ENCODE assay signal across 30 mouse cellular contexts in the genomic region with DNA sequence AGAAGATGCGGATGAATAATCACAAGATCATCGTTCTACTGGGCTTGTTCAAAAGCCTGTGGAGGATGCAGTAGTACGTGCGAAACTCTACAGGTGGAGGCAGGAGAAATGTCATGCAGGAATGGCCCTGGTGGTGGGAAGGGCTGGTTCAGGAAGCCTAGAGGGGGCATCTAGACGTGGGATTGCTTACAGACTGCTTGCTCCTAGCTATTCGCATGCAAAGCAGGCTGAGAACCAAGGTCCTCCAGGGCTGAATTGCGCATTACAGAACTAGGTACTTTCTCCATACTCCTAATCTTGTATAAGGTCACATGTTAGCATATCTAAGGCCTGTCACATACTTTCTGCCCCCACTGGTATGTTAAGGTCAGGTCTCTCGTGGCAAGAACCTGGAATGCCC. TPM values are rescaled to one million over a fixed set of nuclear protein-coding genes. Genes with fewer than 3 reads are reported as not detected.
DNase-seq lines count a peak whose midpoint lies in the region; TF ChIP-seq lines count a peak whose summit lies in the region.
"Had no signal": no experiment of that assay in that cellular context is flagged by ENCODE, and none has a peak within 500 bp of the region (broad histone marks: within the 10 kb centered on the region; RNA-seq: fewer than 3 reads in every experiment).

No protein-coding gene starts in this region.

- intact Hi-C loops in gastrocnemius, adult 2 months (cut with DNase I): no loop called here
- intact Hi-C loops in heart, postnatal 25 days (cut with DNase I): no loop called here

- no peaks in the 10 kb centered on the region for H3K27me3 ChIP-seq in ES-Bruce4 (ENCODE audit: control insufficient read depth, insufficient read depth, low read length, poor library complexity, severe bottlenecking)
- H3K27me3 ChIP-seq: CH12.LX, Patski had no signal

- H3K9ac ChIP-seq in ES-Bruce4 (ENCODE audit: low read depth, poor library complexity, severe bottlenecking): no peak overlapping the region

- TF ChIP-seq EP300 in ES-Bruce4 (IDR thresholded peaks at IDR 0.05; ENCODE audit: insufficient read depth, low read depth, low read length): peak; percentile 96

- no peak overlapping the region for H3K4me3 ChIP-seq in ES-Bruce4 (ENCODE audit: low read depth, low read length)
- no peak overlapping the region for H3K4me3 ChIP-seq in gastrocnemius, adult 2 months
- no peak overlapping the region for H3K4me3 ChIP-seq in lung, adult 2 months (replicated peaks; ENCODE audit: extremely low read depth, low read depth, low read length)

- 80% methylated on average over 8 of the region's 8 CpGs for WGBS in lung, adult 2 months

- DNase-seq in ES-CJ7 (ENCODE audit: low read depth, low spot score) (peak; percentile 69), R1 (ENCODE audit: low read depth, low spot score) (peak; percentile 64), ZHBTc4 (ENCODE audit: low read depth, low spot score) (peak; percentile 71)
- DNase-seq in gastrocnemius, adult 2 months: no peak
- DNase-seq in adrenal gland, postnatal 36 days: no peak
- no peak for DNase-seq in lung, adult 2 months
- no peak for DNase-seq in heart, postnatal 25 days (ENCODE audit: low spot score)
- DNase-seq: adrenal gland, adult 2 months; adrenal gland, adult 8-10 months; adrenal gland, postnatal 10 days; adrenal gland, postnatal 14 days; adrenal gland, postnatal 25 days; B cell, adult 2 months; cerebellum, adult 11 months; cerebellum, adult 11-12 months; cerebellum, adult 18-20 months; cerebellum, adult 2 months; cerebellum, adult 8-10 months; cerebellum, adult 9-10 months; cerebellum, adult 9-11 months had no signal

- no peak for TF ChIP-seq CTCF in ES-Bruce4 (IDR thresholded peaks at IDR 0.05; ENCODE audit: low read depth, low read length)
- no peak for TF ChIP-seq CTCF in gastrocnemius, adult 2 months (IDR thresholded peaks at IDR 0.05)
- TF ChIP-seq CTCF in lung, adult 2 months (IDR thresholded peaks at IDR 0.05; ENCODE audit: insufficient read depth, low read length): no peak

- no peak overlapping the region for H3K27ac ChIP-seq in ES-Bruce4 (ENCODE audit: insufficient read depth, low read length)
- no peak overlapping the region for H3K27ac ChIP-seq in gastrocnemius, adult 2 months

- peaks cover 4% of the 10 kb centered on the region for H3K4me1 ChIP-seq in ES-Bruce4 (ENCODE audit: control insufficient read depth, insufficient read depth, low read length)
- no peaks in the 10 kb centered on the region for H3K4me1 ChIP-seq in lung, adult 2 months (ENCODE audit: control insufficient read depth, insufficient read depth, low read length)

- no peaks in the 10 kb centered on the region for H3K36me3 ChIP-seq in ES-Bruce4 (ENCODE audit: control insufficient read depth, insufficient read depth, low read length, poor library complexity, severe bottlenecking)
- H3K36me3 ChIP-seq: G1E had no signal

- no peak for TF ChIP-seq POLR2A in ES-Bruce4 (IDR thresholded peaks at IDR 0.05; ENCODE audit: insufficient read depth, low read length)
- no peak for TF ChIP-seq POLR2A in lung, adult 2 months (IDR thresholded peaks at IDR 0.05; ENCODE audit: borderline replicate concordance, extremely low read depth, low read depth, low read length)

- no peaks in the 10 kb centered on the region for H3K9me3 ChIP-seq in ES-Bruce4 (replicated peaks; ENCODE audit: control insufficient read depth, insufficient read depth, low read length, poor library complexity, severe bottlenecking)
- H3K9me3 ChIP-seq: G1E had no signal

RNA-seq across cellular contexts. Expression of gene Foxi3, which starts 24.7 kb away (rescaled TPM):
- polyA plus RNA-seq in ES-Bruce4 (2011; ENCODE audit: insufficient read depth, insufficient read length, low read depth, missing spikeins): 6.3 and 7.0 TPM in 2 replicates
- not detected for total RNA-seq in gastrocnemius, adult 2 months (2021)
- total RNA-seq in adrenal gland, postnatal 36 days (2021): not detected
- not detected in 2 replicates for polyA plus RNA-seq in lung, adult 2 months (2012; rRNA removed)
- total RNA-seq in heart, postnatal 25 days (2021): not detected
- total RNA-seq: adrenal gland, adult 18-20 months; adrenal gland, adult 2 months; adrenal gland, adult 8-10 months; adrenal gland, postnatal 10 days; adrenal gland, postnatal 14 days; adrenal gland, postnatal 25 days; adrenal gland, postnatal 4 days; CH12.LX; G1E; MEL had no signal
- polyA plus RNA-seq: activated CD4-positive, CD25-positive, alpha-beta regulatory T cell, adult 4 months; adrenal gland, adult 2 months; C2C12; CD4-positive, CD25-positive, alpha-beta regulatory T cell, adult 4 months; cerebellum, adult 2 months; G1E; Patski had no signal

Comparison
In these comparisons a context has a peak if more than half of its experiments do, and no peak if none do; other contexts are left out.
1. DNase-seq: peak in ES-CJ7 (single experiment), R1 (single experiment) and ZHBTc4 (single experiment); none in gastrocnemius, adult 2 months (single experiment), adrenal gland, postnatal 36 days (0 of 2), lung, adult 2 months (single experiment) and heart, postnatal 25 days (single experiment).